Mouse (Mus musculus) ES-CJ7 (cell line): ENCODE data around the gene Slc22a17.

Source experiments
- DNase-seq: peaks from one replicate; pipeline ENCODE4 v3.0.0; 2011; ENCODE audit warnings: low read depth, low spot score

Gene Slc22a17

DNA sequence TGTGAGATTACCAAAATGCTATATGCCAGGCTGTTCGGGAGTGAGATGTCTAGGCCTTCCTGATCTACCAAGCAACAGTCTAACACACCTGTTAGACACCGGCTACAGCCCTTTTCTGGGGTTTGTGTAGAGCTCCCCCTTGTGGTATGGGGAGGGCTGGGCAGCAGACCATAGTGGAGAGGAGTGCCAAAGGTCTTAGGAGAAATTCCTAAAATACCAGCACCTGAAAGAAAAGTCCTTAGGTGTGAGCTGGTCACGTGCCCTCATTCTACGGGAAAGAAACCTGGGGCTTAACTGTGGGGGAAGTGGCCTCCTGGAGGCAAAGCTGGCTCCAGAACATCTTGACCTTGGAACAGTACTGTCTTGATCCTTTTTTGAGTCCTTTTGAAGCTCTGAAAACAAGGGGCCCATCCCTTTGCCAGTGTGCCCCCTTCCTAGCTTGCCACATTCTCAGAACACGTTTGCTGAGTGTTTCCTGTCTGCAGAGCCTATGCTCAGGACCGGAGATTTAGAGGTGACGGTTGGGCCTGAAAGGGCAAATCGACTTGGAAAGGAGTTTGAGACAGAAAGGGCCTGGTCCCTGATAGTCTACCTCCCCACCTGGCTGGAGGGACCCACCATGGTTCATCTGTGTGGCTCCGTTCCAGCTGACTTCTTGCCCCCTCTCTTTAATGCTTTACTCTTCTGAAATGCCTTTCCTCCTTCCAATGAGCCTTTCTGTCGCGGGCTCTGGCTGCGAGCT, 26.7 kb upstream of the Slc22a17 start:
- peak; percentile 93 for DNase-seq

GRCm38 (mm10) chr14:54938431-54939219, 25.7 kb upstream of the Slc22a17 start:
- DNase-seq, result no peak

GRCm38 (mm10) chr14:54937361-54938182, 24.6 kb upstream of the Slc22a17 start:
- DNase-seq, result no peak

- no peak for DNase-seq
Measured at GRCm38 (mm10) chr14:54936831-54937160, 23.9 kb upstream of the Slc22a17 start.

- DNase-seq, result no peak
Measured at GRCm38 (mm10) chr14:54935904-54936830, 23.2 kb upstream of the Slc22a17 start, which contains the start of gene Cmtm5. Gene Cmtm5 (plus strand): TSS chr14:54936261.

GRCm38 (mm10) chr14:54932645-54933150, 19.8 kb upstream of the Slc22a17 start, which contains the start of gene Il25:
Gene Il25 (plus strand): TSS chr14:54932695.
- DNase-seq, result peak; percentile 21

DNA sequence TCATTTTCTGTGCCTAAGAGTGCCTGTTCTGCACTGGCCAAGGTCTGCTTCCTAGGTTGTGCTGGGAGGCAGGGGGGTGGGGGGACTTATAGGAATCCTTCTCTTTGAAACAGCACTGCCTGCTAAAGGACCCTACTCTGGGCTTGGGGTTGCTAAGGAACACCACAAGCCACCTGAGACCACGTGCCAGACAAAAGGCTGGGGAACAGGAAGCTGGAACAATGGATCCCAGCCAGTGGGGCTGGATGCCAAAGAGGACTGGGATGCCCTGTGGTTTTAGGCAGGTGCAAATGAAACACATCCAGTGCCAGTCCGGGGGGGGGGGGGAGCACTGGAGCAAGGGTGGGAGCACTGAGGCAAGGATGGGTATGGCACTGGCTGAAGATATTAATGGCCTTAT, 17.5 kb upstream of the Slc22a17 start:
- peak; percentile 59 for DNase-seq

GRCm38 (mm10) chr14:54929801-54930200, 16.9 kb upstream of the Slc22a17 start:
- DNase-seq, result no peak

- DNase-seq, result no peak
Measured at GRCm38 (mm10) chr14:54927296-54927695, 14.4 kb upstream of the Slc22a17 start.

DNA sequence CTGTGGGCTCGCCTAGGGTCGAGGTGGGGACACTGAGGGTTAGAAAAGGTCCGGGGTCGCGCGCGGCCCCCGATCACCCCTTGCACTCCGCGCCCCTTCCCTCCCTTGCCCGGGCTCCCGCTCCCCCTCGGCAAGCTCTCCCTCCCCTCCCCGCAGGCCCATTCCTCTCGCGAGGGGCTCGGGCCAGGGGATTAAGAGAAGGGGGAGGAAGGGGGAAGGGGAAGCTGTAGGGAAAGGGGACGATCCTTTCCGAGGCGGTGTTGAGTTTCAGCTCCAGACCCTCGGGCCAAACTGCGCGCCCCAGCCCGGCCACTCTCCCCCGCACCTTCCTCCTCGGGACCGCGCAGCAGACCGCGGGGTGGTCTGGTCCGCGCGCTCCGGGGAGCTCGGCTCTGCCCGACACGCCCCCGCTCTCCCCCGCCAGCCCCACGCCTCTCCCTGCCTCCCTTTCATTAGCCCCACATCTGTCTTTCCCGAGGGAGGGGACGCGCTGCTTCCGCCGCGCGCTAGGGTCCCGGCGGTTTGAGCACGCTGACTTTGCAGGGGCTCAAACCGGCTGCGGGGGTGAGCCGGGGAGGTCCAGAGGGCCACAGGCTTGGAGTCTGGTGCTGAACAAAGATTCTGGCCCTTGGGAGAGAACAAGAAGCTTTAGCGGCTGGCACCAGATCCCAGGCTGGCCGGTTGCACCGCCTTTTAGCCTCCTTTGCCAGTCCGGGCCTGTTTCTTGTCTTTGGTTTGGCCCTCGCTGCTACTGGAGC, 13.6 kb upstream of the Slc22a17 start:
- peak; percentile 75 for DNase-seq

DNA sequence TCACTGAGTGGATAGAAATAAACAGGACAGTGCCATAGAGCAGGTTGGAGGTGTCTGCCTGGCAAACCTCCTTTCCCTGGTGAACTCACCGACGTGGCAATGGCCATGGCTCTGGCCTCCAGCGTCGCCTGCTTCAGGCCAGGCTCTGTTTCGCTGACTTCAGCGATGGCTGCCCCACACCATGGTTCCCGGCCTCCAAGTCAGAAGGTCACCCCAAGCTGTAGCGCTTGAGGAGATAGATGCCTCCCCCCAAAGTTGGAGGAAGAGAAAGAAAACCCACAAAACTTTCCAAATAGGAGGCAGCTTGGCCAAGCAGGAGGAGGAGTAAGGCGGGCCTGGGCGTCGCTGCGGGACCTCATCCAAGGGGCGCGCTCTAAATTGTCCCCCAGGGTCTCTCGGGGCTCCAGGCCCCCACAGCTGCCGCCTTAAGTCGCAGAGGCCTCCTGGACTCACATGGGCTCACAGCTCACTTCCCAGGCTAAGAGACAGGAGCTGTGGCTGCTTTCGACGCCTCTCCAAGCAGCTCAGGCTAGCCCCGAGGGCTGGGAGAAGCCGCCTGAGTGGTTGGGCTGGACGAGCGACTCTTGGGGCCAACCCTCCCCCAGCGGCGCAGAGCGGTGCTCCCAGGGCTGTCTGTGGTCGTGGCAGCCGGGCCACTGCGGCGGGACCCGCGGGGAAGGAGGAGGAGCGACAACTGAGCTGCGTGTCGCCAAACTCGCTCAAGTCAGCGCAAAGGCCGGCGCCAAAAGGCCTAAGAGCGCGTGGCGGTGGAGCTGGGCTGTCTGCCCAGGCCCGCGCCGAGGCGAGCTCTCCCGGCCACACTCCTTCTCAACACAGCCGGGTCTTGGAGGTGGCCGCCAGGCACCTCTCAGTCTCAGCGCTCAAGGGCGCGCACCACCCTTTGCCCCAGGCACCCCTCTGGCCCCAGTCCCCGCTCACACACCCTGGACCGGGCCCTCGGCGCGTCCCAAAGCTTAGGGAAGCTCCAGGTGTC, 12.7 kb upstream of the Slc22a17 start, which contains the start of gene Efs:
Gene Efs (minus strand): TSS at position 778 of the 994 bp plus-strand sequence.
- DNase-seq, result peak; percentile 48

DNA sequence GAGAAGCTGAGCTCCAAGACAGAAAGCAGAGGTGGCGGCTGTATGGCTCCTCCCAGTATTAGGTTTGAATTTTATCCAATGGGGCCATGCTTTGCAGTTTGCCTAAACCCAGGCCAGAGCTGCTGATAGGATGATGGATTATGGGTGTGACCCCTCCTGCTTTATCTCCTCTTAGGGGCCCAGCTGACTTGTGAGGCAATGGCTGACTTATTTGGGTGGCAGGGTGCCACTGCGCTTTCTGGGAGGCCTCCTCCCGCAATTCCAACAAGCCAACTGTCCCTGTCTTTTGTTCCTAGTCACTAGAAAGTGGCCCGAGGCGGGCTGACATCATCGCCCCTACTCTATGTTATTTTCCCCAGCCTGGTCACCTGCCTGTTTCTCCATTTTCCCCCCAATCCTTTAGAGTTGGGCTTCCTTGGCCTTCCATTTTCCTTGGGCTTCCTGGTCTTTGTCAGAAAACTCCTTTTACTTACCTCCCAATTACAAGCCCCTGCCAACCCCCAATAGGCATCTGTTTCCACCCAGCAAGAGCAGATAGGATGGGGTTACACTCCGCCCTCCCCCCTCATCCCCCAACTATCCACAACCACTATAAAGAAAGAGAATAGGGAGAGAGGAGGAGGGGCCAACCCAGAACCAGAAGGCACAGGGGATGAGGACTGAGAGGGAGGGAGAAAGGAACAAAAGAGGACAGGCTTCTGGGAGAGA, 11.9 kb upstream of the Slc22a17 start:
- DNase-seq, result peak; percentile 42

DNA sequence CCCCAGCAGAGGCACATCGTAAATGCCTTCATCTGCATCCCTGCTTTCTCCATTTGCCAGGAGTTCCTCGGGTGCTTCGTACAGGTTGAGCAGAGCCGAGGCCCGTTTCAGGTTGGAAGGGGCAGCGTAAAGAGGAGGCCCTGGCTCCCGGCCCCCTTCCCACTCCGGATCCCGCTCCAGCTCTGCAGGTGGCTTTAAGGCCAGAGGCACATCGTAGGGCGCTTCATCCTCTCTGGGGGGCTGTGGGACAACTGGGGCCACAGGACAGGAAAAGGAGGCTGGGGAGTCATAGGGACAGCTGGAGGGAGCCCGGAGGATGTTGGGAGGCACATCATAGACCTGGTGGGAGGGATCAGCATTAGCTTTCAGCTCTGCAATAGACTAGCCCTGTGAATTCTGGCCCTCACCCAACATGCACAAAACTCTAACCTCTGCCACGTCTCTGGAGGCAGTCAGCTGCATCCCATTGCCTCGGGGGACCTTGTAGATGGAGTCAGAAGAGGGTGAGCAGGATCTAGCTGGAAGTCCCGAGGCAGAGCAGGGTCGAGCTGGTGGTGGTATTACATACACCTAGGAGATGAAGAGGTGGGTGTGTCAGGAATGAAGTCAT, 7.2 kb upstream of the Slc22a17 start:
- no peak for DNase-seq

GRCm38 (mm10) chr14:54913343-54913742, 411 bp upstream of the Slc22a17 start:
- DNase-seq, result no peak

- no peak for DNase-seq
Measured at GRCm38 (mm10) chr14:54912109-54912850, 652 bp downstream of the Slc22a17 start.

- no peak for DNase-seq
Measured at GRCm38 (mm10) chr14:54908682-54909081, 4.2 kb downstream of the Slc22a17 start.

DNA sequence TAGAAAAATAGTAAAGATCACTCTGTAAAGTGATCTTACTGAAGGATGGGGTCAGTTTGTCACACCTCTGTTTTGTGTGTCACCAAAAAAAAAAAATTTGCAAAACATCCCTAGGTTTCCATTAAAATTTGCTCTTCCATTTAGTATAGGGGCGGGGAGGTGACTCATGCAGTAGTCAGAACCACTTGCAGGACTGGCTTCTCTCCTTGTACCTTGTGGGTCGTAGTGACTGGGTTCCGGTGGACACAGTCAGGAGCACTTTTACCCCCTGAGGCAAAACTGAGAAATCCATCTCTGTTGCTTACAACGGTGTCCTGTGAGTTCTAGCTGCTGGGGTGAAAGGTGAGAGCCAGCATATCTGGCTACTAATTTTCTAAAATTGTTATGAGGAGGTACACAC, 9.3 kb downstream of the Slc22a17 start:
- DNase-seq, result no peak
